Mouse (Mus musculus): ENCODE results near the gene Eef2k. TPM values are rescaled to one million over a fixed set of nuclear protein-coding genes. Genes with fewer than 3 reads are reported as not detected.
A peak's percentile ranks its signal among the peaks of the same experiment; 100 is the strongest.

Eef2k gene
- total RNA-seq (2022): 10 to 100 TPM; 28.3 to 36.3 (median 35.3) TPM

- peak; percentile 69 to 88 for DNase-seq (ENCODE audit: low spot score in 2 of 2)
Measured at GRCm38 (mm10) chr7:120842345-120843036, at the start of gene Eef2k. Eef2k (plus strand) TSS chr7:120842831.

DNA sequence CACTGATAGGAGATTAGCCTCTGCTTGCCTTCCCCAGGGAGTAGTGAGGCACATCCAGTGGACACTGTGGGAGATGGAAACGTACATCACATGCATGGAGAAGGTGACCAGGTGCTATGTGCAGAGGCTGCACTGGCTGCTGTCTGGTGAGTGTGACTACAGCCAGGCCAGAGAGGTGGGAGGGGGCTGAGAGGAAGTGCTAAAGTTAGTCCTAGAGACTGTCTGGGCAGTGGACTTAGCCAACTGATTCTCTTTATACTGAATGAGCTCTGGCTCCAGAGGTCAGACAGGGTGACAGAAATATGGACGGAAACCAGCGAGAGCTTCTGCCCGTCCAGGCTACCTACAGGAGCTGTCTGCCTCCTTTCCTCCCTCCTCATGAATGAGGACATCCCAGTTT is 47.1 kb upstream of the Eef2k start:
- DNase-seq (ENCODE audit: low spot score in 2 of 2): no peak

- DNase-seq (ENCODE audit: low spot score in 2 of 2): no peak
Measured at GRCm38 (mm10) chr7:120796369-120796768, 46.3 kb upstream of the Eef2k start.

- DNase-seq (ENCODE audit: low spot score in 2 of 2): peak in 1 of 2 experiments; percentile 27
Measured at GRCm38 (mm10) chr7:120803268-120803667, 39.4 kb upstream of the Eef2k start.

GRCm38 (mm10) chr7:120809705-120810104 is 32.9 kb upstream of the Eef2k start:
- no peak for DNase-seq (ENCODE audit: low spot score in 2 of 2)

DNA sequence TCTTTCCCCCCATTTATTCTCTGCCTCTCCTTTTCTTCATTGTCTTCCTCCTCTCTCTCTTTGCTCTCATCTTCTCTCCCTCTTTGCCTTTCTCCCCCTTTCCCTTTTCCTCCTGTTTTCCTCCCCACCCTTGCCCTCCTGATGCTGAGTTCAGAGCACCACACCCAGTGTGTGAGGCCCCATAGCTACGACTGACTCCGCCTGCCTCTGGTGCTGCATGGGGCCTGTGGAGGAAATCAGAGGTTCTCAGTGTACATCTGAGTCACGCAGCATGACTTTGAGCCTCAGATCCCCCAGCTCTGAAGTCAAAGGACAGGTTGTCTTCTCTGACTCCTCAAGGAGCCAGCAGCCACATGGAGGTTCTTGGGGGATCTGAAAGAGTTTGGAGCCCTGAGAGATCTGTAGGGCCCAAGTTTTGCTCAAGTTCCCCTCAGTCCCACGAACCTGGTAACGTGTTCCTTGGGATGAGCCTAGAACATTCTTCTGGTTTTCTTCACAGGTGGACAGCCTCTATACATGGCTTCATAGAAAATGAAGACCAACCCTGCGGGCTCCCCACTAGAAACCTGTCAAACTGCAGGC is 30.7 kb upstream of the Eef2k start, which contains the start of gene Gm5737:
Gene Gm5737, plus strand, starts transcription at position 532 of the 582 bp plus-strand sequence.
- DNase-seq (ENCODE audit: low spot score in 2 of 2): no peak

DNA sequence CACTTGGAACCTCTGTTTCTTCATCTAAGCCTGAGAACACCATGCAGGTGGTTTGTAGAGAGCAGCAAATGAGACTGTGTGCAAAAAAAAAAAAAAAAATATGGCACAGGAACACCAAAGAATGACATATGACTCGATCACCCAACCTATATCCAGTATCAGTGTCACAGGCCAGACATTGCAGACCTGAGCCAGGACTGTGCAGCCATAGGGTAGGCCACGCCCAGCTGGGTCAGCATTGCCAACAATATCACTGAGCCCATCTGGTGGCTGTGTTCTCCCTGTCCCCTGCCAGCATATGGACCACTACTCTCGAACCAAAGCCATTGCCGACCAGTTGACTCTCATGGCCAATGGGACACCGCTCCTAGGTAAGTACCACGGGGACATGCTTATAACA is 25.1 kb upstream of the Eef2k start:
- DNase-seq (ENCODE audit: low spot score in 2 of 2): no peak

DNA sequence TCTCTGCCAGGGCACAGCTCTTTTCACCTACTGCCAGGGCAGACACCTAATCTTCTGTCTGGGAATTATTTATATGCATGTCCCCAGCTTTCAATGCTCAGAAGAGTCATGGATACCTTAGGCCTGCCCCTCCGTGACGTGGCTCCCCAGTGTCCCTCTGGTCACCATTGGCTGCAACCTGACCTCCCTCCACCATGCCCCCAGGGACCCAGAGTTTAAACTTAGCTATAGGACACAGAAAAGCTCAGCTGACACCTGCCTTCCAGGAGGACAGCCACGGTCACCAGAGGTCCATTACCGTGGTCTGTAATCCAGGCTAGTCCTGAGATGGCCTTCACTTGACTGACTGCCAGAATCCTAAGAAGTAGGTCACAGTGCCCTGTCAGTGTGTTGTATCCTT is 23.2 kb upstream of the Eef2k start:
- no peak for DNase-seq (ENCODE audit: low spot score in 2 of 2)

- DNase-seq (ENCODE audit: low spot score in 2 of 2): no peak
Measured at GRCm38 (mm10) chr7:120823248-120823647, 19.4 kb upstream of the Eef2k start.

- no peak for DNase-seq (ENCODE audit: low spot score in 2 of 2)
Measured at GRCm38 (mm10) chr7:120825097-120825496, 17.5 kb upstream of the Eef2k start.

GRCm38 (mm10) chr7:120826408-120826807 is 16.2 kb upstream of the Eef2k start:
- no peak for DNase-seq (ENCODE audit: low spot score in 2 of 2)

- DNase-seq (ENCODE audit: low spot score in 2 of 2): peak; percentile 40 to 45
Measured at GRCm38 (mm10) chr7:120830431-120831381, 11.9 kb upstream of the Eef2k start.

- DNase-seq (ENCODE audit: low spot score in 2 of 2): no peak
Measured at GRCm38 (mm10) chr7:120834426-120834825, 8.2 kb upstream of the Eef2k start.

DNA sequence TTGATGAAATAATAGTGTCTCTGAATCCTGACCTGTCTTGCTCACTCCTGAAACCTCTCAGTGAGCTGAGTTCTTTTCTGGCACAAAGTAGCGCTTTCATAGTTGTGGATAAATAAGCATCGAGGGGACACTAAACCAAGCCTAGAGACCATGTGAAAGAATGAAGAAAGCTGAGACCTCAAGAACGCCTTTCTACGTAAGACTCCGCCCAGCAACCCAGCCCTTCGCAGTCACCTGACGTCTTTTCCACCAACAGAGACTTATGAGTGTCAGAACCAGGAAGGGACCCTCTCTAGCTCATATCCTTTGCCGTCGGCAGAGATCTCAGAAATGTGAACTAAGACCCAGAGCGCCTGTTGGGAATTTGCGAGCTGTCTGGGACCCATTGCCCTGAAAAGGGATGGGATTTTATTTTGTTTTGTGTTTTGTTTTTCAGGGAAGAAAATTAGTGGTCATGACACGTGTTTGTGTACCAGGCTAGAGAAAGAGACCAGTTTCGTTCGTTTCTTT is 7.7 kb upstream of the Eef2k start:
- peak in 1 of 2 experiments; percentile 54 for DNase-seq (ENCODE audit: low spot score in 2 of 2)

GRCm38 (mm10) chr7:120835449-120836359 is 6.9 kb upstream of the Eef2k start:
- peak; percentile 87 to 99 for DNase-seq (ENCODE audit: low spot score in 2 of 2)

GRCm38 (mm10) chr7:120836361-120836760 is 6.3 kb upstream of the Eef2k start:
- no peak for DNase-seq (ENCODE audit: low spot score in 2 of 2)

- no peak for DNase-seq (ENCODE audit: low spot score in 2 of 2)
Measured at GRCm38 (mm10) chr7:120838436-120839160, 4.0 kb upstream of the Eef2k start.

DNA sequence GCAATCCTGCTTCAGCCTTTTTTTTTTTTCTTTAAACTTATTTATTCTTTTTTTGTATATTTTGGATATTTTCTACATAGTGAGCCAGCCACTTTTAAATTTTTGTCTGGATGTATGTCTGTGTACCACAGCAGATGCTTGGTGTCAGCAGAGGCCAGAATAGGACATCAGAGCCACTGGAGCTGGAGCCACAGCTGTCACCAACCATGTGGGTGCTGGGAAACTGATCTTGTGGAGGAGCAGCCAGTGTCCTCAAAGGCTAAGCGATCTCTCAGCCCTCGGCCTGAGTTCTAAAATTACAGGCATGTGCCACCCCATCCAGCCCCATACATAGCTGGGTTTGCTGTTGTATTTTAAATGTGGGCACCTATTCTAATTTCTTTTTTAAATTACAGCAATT is 2.8 kb upstream of the Eef2k start:
- DNase-seq (ENCODE audit: low spot score in 2 of 2): no peak

DNA sequence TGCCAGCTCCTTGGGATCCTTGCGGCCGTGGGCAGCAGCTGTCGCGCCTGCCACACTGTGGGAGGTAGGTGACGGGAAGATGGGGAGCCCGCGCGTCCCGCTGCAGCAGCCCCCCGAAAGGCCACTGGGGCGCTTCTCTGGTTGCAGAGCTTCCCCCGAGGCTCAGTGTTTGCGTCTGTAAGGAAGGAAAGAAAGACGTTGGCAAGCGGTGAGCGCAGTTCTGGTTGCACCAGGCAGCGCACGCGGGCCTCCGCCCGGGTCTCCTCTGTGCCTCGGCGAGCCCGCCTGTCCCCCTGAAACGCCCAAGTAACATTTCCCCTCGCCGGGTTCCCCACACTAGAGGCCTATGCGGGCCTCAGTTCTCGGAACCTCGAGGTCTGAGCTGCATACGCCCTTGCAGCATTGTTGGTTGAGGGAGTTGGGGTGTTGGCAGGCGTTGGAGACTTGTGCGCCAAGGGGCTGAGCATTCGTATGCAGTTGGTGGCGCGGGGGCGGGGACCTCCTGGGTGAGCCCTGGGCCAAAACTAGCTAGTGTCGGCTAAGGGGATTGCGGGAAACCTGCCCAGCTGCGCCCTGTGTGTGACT is 498 bp downstream of the Eef2k start:
- peak; percentile 67 to 90 for DNase-seq (ENCODE audit: low spot score in 2 of 2)
